Mouse (Mus musculus): Measurements from ENCODE around the gene Samd13.

The Samd13 gene

DNA sequence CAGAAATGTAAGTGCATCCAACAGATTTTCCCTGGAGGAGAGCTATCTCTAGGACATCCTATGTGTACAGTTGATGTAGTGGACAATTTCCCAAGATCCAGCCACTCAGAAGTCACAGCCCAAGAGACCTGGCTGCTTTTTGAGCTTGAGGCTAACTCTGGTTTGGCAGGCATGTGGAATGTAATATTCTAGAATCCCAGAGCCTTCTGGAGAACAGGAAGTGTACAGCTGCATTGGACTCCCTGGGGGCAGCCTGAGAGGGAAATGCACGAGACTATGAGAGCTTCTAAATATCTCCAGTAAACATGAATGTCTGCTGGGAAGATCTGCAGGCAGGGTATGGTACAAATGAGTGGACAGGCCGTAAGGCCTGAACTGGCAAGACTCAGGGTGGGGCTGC, 14.3 kb downstream of the Samd13 start:
- DNase-seq (ENCODE audit: low read depth, low spot score): no peak

DNA sequence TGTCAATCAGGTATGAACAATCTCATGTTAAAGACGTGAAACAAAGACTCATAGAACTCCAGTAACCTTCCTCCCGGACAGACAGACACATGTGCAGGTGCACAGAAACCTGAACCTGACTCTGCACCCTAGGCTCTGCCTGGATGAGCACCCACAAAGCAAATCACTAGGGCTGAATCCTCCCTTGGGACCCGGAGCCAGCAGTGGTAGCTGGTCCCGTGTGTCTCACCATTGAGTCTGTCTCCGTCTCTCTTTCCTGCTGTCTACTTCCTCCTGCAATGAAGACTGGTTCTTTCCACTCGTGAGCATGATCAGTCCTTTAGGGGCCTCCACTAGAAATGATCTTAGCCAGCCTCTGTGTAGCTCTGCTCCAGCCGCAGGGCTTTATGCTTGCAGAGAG, 23.5 kb downstream of the Samd13 start:
- no peak for DNase-seq (ENCODE audit: low read depth, low spot score)

DNA sequence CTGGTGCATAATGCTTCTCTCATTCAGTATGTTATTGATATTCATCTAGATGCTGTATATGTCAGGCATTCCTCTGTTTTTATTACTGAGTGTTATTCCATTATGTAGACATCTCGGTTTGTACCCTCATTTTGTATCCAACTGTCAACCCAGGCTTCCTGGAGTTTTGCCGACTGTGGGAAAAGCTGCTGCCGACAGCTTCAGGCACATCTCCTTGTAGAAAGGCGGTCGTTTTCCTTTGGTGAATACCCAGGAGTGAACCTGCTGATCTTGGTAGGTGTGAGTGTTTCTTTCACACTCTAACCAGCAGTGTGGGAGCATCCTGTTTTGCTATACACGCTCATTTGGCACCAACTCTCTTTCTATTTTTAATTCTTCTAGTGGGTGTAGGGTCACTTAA, 24.4 kb downstream of the Samd13 start:
- DNase-seq (ENCODE audit: low read depth, low spot score): no peak

DNA sequence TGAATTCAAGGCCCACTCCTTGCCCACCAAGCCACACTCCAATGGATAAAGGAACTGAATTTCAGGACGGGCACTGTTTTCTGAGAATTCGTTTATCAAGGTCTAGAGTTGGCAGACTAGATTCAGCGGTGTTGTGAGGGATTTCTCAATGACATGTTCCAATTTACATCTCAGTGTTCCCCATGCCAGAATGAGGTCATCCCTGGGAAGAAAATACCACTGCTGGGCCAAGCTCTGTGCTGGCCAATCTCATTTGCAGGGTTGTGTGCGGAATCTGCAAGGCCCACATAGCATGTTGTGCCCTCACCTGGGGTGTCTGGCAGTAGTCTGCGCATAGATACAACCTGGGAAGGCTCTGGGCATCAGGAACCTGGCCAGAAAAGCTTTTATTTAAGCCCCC, 26.1 kb downstream of the Samd13 start:
- no peak for DNase-seq (ENCODE audit: low read depth, low spot score)

DNA sequence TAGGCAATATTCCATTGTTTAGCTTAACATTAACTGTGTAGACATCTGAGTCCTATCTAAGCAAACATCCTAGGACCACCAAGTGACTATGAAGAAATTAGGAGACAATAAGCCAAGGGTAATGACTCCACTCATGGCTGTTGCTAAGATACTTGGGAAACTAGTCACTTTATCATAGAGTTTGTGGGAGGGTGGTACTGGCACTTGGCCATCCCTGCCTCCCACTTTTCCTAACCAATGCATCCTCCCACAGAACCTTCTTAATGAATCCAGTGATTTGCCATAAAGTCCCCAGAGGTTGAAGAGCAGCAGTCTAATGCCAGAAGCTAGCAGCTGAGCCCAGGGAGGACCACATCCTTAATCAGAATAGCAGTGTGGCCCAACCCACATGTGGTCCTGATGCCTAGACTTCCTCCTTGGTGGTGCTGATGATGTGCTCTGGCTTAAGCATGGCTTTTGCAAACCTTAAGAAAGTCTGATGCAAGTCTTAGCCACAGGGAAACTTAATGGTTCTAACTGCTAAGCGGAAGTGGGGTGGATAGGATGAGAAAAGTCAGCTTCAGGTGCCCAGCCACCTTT, 27.2 kb downstream of the Samd13 start:
- DNase-seq (ENCODE audit: low read depth, low spot score): no peak

DNA sequence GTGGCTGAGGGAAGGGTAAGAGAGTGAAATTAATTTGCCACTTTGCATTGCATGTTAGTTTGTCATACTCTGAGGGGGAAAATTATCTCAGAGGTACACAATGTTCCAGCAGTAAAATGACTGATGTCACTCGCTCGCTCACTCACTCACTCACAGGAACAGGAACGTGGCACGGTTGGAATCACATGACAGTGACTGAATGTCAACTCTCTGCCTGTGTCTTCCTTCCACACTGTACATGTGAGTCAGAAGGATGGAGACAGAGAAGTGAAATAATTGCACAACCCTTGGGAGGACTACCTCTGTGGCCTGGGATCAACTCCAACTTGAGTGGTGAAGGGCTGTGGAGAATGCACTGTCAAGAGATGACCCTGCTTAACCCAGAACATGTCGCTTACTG, 28.0 kb downstream of the Samd13 start:
- DNase-seq (ENCODE audit: low read depth, low spot score): no peak

DNA sequence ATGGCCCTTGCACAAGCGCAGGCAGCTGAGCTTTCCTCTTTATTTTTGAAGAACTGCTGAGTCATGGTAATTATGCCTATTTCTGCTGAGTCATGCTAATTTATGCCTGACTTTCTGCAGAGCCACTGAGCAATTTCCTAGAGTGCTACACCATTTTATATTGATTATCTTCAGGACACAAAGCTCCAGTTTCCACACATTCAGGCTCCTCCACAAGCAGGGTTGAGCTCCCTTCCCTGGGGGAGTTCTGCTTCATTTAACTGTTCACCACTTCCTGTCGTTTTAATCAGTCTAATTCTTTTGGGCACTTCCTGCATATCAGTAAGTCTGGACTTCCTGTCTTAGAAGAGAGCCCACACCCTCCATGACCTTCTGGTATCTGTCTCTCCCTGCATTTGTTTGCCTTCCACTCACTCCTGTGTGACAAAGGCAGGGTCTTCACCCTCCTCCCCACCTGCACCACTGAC, 30.2 kb downstream of the Samd13 start:
- DNase-seq (ENCODE audit: low read depth, low spot score): no peak

DNA sequence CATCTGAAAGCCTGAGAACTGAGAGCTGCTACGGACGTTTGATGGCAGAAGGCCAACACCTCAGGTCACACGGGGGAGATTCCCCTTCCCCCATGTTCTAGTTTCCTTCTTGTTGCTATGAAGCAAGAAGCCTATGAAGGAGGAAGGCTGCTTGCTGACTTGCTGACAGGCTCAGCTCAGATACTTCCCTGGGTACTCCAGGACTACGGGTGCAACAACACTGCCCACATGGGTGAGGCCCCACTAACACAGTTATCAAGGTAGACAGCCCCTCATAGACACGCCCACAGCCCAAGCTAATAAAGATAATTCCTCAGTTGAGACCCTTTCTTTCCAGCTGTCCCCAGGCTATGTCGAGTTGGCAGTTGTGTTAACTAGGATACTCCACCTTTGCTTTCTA, 31.7 kb downstream of the Samd13 start:
- no peak for DNase-seq (ENCODE audit: low read depth, low spot score)

DNA sequence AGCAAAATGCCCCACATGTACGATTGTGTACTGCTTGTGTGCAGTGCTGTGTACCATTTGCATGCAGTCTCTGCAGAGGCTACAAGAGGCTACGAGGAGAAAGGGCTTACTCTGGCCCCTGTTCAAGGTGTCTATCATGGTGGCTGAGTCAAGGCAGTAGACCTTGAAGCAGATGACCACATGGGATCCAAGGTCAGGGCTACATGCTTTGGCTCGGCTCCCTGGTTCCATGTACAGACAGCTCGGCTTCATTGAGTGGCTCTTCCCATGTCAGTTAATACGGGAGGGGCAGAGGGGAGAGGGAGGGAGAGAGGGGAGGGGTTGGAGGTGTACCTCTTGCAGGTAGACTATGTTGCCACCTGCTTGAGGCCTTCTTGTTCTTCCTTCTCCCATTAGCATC, 33.0 kb downstream of the Samd13 start:
- no peak for DNase-seq (ENCODE audit: low read depth, low spot score)

DNA sequence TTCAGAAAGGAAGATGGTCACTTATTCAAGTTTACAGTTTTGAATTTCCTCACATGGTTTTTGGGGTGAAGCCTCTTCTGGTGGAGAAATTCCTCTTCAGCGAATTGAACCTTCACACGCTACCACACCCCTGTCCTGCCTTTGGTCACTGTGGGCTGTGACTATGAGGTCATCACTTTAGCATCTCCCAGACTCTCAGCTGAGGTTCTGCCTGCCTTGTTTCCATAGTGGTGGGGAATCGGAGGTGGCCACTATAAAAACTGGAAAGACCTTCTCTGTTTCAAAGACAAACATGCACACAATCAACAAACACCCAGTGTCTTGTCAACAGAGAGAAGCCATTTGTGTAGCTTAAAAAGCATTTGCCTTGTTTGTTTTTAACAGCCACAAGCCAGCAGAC, 34.2 kb downstream of the Samd13 start, which contains the start of gene 4930503B20Rik:
Gene 4930503B20Rik (minus strand): TSS at position 101 of the 400 bp plus-strand sequence.
- no peak for DNase-seq (ENCODE audit: low read depth, low spot score)

DNA sequence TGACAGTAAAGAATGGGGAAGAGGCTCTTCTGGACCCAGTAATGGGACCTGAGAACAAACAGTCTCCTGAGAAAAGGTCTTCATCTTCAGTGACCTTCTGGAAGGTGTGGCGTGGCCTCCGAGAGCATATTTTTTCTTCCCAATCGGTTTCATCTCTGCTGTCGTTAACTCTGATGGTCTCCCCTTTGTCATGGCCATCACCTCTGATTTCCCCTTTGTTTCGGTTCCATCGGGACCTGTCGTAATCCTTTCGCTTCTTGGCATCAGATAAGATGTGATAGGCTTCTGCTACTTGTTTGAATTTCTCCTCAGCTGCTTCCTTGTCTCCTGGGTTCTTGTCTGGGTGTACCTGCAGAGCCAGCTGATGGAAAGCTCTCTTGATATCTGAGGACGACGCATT, 34.7 kb downstream of the Samd13 start:
- no peak for DNase-seq (ENCODE audit: low read depth, low spot score)

DNA sequence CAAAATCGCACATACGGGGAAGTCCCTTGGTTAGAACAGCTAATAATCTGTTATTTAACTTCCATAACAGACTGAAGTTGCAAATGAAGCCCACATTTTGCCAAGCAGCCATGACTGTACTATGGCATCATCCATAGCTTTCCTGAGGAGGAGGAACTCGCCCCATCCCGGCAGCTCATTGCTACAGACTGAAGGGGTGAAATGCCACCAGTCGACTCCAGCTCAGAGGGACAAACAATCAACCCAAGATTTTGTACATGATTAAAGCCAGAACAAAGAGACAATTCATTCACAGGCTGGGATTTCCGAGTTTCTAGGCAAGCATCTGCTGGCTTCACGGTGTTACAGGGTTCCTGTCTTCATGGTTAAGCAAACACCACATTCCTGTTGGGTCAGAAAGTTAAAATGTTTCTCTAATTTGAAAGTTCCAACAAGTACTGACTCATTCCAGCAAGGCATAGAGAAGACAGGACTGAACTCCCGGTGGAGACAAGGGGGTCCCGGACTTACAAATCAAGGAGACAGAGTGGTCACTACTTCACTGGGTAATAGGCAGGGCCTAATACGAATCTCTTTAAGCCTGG, 36.0 kb downstream of the Samd13 start:
- no peak for DNase-seq (ENCODE audit: low read depth, low spot score)

DNA sequence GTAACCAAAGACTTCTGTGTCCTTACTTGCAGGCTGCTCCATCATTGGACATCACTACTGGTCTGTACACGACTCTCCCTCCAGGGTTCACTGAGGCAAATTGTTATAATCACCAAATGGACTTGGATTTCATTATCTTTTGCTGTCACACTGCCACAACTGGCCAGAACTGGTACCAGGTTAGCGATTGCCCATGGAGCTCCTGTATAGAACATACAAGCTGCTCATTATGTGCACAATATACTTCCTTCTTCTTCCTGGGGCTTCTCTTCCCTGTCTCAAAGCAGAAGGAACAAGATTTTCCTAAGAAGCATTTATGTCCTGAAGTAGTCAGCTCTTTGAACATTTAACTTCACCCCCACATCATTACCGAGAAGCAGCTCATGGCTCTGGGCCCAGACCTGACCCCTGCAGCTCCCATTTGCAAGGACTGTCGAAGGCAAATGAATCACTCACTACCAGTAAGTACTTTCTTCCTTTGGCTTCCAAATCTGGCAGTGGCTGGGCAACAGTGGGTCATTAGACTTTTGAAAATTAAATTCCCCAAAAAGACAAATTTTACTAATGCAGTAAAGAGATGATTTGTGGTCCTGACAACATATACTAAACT, 43.5 kb downstream of the Samd13 start:
- DNase-seq (ENCODE audit: low read depth, low spot score): no peak

DNA sequence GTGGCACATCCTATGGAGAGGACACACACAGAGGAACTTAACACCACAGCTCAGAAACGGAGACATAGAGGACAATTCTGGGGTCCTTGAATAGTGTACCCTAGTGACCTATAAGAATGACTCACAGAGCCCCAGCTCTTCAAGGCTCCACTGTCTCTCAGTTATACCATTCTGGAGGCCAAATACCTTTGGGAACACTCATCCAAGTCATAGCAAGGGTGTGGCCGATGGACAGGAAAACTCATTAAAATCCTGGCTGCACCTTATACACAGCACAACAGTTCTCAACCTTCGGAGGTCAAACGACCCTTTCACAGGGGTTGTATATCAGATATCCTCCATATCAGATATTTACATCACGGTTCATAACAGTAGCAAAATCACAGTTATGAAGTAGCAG, 52.9 kb downstream of the Samd13 start:
- DNase-seq (ENCODE audit: low read depth, low spot score): no peak

DNA sequence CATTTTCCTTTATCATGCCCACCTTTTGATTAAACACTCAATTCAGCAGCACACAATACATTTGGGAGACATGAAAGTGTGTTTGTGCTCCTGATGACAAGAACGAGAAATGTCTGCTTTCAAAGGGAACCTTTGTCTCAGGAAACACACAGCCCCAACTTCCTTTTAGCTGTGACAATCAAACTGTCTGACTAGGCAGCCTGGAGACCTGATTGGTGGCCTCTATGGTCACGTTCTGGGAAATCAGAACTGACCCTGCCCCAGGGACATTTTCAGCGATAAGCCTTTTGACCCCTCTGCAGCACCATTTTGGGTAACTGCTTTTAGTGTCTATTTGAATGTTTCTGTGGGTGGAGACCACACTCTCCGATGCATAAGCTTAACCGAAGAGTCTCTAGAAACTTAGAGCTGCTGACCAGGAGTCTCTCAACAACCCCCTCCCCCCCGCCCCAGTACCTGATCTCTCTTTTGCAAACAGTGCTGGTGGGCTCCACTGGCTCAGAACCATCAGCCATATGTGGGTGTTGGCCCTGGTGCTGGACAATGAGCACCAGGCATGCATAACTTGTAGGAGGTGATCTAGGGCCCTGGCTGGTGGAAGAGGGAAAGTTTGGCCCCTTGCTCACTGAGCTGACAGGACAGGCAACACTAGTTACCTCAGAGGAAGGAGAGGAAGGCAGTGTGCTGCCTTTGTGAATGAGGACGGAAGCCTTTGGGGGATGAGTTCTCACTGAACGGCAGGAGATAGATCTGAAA, 57.0 kb downstream of the Samd13 start:
- no peak for DNase-seq (ENCODE audit: low read depth, low spot score)

DNA sequence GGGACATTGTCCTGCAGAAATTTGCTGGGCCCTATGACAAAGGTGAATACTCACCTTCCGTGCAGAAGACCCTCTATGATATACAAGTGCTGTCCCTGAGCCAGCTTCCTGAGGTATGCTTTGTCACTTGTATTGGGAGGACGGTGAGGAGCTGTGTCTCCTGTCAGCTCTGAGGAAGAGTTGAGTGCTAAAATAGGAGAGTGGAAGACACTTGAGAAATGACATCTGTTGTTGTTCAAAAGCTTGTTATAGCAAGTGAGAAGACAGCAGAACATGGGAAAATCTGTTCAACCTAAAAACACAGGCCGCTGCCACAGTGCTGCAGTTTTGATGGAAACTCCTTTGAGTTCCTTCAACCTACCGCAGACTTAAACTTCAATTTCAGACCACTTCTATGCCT, 59.6 kb downstream of the Samd13 start:
- no peak for DNase-seq (ENCODE audit: low read depth, low spot score)

DNA sequence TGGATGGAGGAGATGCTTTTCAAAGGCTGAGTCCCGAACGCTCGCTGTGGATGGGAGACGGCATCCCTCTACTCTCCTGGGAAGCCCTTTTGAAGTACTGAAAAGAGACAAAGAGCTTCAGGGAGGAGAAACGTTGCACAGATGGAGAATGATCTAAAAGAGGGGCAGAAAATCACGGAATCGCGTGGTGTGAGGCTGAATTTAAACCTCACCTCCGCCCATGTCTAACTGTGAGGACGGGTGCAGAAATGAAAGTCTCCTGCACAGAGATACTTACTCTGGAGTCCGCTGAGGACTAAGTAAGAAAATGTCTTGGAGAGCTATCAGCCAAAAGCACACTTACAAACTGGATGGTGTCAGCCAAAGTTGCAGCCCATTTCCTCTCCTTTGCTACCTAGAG, 63.4 kb downstream of the Samd13 start:
- DNase-seq (ENCODE audit: low read depth, low spot score): no peak

DNA sequence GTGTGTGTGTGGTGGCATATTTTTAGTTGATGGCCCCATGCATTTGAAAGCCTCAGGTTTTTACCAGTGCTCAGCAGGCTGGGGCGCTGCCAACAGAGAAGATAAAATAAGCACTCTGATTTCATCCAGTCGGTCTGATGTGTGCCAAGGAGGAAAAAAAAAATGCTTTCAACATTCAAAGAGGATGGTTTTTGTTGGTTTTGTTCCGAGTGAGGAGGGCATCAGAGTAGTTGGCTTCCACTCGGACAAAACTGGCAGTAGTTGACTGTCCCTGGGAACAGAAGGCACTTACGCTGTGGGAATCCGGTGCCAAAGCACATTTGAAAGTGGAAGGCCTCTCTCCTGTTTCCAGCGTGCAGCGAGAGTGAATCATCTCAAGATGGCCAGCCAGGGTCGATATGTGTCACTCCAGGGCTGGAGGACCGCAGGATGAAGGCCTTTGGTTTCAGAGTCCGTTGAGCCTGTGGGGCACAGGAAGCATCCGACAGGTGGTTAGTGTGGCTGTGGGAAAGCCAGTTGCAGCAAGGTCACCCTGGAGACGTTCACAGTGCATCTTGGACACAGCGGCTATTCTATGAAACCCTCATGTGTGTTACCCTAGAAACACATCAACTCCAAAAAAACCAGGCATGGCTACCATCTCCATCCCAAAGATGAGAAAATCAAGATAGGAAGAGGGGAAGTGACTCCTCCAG, 64.7 kb downstream of the Samd13 start:
- no peak for DNase-seq (ENCODE audit: low read depth, low spot score)

DNA sequence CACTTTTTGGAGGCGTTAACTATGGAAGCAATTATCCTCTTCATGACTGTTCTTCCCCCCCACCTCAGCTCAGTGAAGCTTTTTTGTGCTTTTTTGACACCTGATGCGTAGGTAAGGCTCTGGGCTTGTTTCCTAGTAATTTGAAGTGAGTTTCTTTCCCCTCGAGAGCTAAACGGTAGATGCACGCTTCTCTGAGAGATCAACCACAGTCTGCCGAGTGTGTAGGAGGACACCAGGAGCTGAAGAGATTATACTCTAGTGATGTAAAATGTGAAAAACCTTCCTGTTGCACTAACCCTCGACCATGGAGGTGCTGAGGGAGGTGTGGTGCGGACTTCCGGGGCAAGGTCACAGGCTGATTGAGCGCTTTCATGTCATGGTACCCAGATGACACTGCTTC, 65.3 kb downstream of the Samd13 start:
- no peak for DNase-seq (ENCODE audit: low read depth, low spot score)

DNA sequence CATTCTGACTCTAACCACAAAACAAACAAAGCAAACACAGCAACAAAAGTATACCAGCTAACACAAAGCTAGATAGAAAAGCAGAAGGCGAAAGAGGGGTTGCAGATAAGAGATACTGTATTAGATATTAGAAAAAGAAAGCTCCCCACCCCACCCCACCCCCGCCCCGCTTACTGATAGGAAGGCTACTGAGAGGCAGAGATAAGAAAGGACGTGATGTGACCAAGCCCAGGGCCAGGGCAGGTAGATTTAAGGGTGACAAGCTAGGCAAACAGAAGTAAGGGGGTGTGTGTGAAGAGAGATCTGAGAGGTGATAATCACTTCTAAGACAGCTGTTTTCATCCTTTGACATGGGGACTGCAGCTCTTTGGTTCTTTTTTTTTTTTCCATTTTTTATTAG, 67.0 kb downstream of the Samd13 start:
- DNase-seq (ENCODE audit: low read depth, low spot score): no peak

DNA sequence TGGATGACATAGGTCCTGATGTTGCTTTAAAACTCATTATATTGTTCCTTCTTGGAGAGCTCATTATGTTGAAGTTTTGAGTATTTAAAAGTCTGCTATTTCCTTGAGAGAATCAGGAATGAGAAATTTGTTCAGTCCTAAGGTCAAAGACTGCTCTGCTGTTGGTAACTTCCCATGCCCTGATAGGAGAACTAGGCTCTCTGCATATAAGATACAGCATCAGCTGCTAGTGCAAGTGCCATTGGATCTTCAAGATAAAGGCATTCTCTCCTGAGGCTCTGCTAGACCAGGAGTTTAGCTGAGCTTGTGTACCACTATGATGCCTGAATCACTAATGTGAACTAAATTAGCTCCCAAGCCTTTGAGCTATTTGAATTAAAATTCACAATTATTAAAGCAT, 67.4 kb downstream of the Samd13 start:
- no peak for DNase-seq (ENCODE audit: low read depth, low spot score)

All from embryo, embryonic 11.5 days (tissue).